Comparison of ENCODE assay signal across 28 mouse cellular contexts in genomic region chr2:173662255-173662950, GRCm38 (mm10). TPM values are rescaled to one million over a fixed set of nuclear protein-coding genes. Genes with fewer than 3 reads are reported as not detected.
"Had no signal": no experiment of that assay in that cellular context is flagged by ENCODE, and none has a peak within 500 bp of the region (broad histone marks: within the 10 kb centered on the region; RNA-seq: fewer than 3 reads in every experiment).

No protein-coding gene starts in this region.

- ATAC-seq: intestine, embryonic 16.5 days; liver, postnatal 0 days; lung, postnatal 0 days; midbrain, embryonic 13.5 days had no signal

- DNase-seq: kidney, adult 18-20 months; kidney, postnatal 10 days; kidney, postnatal 36 days; left cerebral cortex, postnatal 4 days; liver, postnatal 0 days; lung, embryonic 14.5 days; right cerebral cortex, adult 18-20 months; right cerebral cortex, postnatal 14 days; right cerebral cortex, postnatal 4 days; thymus, adult 2 months; thymus, postnatal 14 days; thymus, postnatal 4 days had no signal

- H3K27me3 ChIP-seq: limb, embryonic 12.5 days; limb, embryonic 15.5 days; midbrain, embryonic 13.5 days; neural tube, embryonic 12.5 days; neural tube, embryonic 15.5 days; stomach, embryonic 15.5 days had no signal

- H3K9ac ChIP-seq: limb, embryonic 12.5 days; limb, embryonic 15.5 days; liver, embryonic 14.5 days; liver, postnatal 0 days; lung, embryonic 14.5 days; midbrain, embryonic 13.5 days; neural tube, embryonic 12.5 days; neural tube, embryonic 15.5 days; stomach, embryonic 15.5 days had no signal

- H3K9me3 ChIP-seq: limb, embryonic 12.5 days; limb, embryonic 15.5 days; midbrain, embryonic 13.5 days; neural tube, embryonic 12.5 days; neural tube, embryonic 15.5 days; stomach, embryonic 15.5 days had no signal

- H3K4me3 ChIP-seq: limb, embryonic 12.5 days; limb, embryonic 15.5 days; midbrain, embryonic 13.5 days; neural tube, embryonic 12.5 days; neural tube, embryonic 15.5 days; stomach, embryonic 15.5 days had no signal

- H3K27ac ChIP-seq: limb, embryonic 12.5 days; limb, embryonic 15.5 days; liver, embryonic 14.5 days; macrophage; midbrain, embryonic 13.5 days; neural tube, embryonic 12.5 days; neural tube, embryonic 15.5 days; stomach, embryonic 15.5 days had no signal

- H3K4me2 ChIP-seq: limb, embryonic 12.5 days; limb, embryonic 15.5 days; liver, embryonic 11.5 days; lung, embryonic 14.5 days; midbrain, embryonic 13.5 days; neural tube, embryonic 12.5 days; neural tube, embryonic 15.5 days; stomach, embryonic 15.5 days had no signal

RNA-seq across cellular contexts. Expression of gene 1700010B08Rik, which starts 56.8 kb away (rescaled TPM):
- total RNA-seq: layer of hippocampus, postnatal 14 days; left cerebral cortex, adult 8-10 months; left cerebral cortex, postnatal 14 days; left cerebral cortex, postnatal 4 days; midbrain, postnatal 0 days had no signal
- polyA plus RNA-seq: intestine, embryonic 16.5 days; kidney, embryonic 14.5 days; limb, embryonic 12.5 days; limb, embryonic 15.5 days; liver, embryonic 11.5 days; liver, embryonic 14.5 days; liver, postnatal 0 days; lung, embryonic 14.5 days; macrophage; midbrain, embryonic 13.5 days; midbrain, postnatal 0 days; neural tube, embryonic 12.5 days; neural tube, embryonic 15.5 days; stomach, embryonic 15.5 days; thymus, adult 2 months had no signal
